Mouse (Mus musculus) kidney, postnatal 36 days (tissue): ENCODE measurements around the gene Ssh3.

Source experiments
- DNase-seq, 2 experiments: peaks; one replicate each; pipeline ENCODE4 v3.0.0; 2021 to 2022; ENCODE audit warnings: mixed read lengths in 2 of 2

Ssh3 gene

DNA sequence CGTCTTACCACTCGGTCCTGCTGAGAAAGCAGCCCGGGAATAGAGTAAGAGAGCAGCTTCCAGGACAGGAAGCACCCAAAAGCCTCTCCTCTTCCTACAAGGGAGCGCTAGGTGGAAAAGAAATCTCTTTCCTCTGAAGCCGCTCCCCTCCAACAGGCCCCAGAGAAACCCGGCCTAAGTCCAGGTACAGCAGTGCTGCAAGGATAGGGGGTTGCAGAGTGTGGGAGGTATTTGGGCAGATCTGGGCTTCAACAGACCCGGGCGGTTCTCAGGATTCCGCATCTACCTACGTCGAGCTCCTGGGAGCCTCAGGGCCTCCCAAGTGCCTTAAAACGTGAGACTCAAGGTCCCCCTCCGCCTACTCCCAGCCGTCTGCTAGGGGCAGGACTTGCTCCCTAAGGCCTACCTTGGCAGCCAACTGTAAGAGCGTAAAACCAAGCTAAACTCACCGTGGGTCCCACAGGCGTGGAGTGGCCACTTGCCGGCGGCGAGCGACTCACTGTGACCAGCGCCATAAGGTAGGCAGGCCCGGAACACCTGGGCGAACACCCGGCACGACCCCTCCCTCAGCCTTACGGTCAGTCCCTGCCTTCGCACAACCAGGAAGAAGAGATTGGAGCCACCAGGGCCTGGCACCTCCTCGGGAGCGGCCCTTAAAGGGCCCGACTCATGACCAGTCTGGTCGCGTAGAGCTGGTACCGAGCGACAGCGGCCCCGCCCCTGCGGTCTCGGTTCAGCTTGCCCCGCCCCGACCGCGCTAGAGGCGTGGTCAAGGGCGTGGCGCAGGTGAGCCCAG is at the start of gene Ssh3:
Gene Ssh3, minus strand, starts transcription at position 615 of the 796 bp plus-strand sequence.
- DNase-seq: peak; percentile 92 to 94

DNA sequence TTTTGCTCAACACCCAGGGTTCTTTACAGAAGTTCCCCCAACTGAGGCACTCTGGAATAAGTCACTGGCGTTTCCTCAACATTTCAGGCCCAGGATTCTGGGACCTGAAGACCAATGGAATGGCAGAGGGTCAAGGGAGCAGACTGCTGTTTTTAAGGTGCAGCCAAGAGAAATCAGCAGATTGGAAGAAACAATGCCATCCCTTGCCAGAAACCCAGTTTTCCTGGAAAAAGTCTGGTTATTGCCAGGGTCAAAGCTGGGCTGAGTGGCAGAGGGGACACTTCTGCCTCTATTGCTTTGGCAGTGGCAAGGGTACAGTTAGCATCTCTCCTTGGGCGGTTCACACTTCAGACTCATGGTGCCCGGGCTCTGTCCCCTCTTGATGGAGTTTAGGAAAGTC is 48.2 kb upstream of the Ssh3 start:
- DNase-seq: no peak

DNA sequence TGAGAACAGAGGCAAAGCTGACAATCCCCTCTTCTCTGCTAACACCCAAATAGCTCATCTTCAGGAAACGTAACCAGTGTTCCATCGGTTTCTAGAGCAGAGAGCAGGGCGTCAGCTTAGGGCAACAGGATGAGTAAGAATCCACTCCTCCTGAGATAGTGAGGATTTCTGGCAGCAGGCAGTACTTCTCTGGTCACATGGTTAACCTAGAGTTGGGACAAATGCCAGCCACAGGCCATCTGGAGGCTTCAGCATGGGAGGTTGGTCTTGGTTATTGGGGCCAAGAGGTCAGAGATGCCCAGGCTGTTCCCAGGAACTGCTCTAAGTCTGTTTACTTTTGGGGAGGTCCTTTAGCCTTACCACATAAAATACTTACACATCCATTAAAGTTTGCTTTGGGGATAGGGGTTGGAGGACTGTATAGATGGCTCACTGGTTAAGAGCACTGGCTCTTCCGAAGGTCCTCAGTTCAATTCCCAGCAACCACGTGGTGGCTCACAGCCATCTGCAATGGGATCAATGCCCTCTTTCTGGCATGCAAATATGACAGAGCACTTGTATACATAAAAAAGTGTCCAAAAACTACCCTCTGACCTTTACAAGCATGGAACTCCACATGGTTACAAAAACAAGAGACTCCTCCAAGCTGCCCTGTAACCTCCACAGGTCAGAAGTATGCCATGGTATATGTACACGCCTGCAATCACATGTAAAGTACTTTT is 46.4 kb upstream of the Ssh3 start:
- peak; percentile 68 to 69 for DNase-seq

DNA sequence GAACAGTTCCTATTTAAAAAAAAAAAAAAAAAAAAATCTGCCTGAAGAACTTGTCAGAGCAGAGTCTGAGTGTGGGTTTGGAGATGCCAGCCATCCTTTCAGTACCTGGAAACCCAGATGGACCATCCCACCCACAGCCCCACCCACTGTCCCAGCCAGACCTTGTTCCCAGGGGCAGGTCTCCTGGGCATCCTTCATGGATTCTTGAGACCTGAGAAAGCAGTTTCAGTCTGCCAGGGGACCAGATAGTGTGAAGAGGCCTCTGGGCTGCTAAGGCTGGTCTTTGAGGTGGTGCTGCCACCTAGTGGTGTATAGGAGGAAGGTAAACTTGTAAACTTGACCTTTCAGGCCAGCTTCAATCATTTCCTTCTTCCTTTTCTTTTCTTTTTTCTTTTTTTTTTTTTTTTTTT is 40.8 kb upstream of the Ssh3 start:
- peak; percentile 73 to 76 for DNase-seq

DNA sequence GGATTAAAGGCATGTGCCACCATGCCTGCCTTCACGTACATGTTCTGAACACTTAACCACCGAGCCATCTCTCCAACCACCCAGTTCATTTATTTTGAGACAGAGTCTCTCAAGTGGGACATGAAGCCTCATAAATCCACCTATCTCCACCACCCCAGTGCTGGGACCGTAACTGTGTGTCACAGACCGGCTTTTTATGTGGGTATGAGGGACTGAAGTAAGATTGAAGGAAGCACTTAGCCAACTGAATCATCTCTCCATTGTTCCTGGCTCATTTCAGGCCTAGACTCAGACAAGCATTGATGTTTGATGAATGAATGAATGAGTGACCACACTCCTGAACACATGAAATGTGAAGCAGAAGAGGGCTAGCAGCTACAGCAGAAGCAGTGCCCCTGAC is 40.3 kb upstream of the Ssh3 start:
- no peak for DNase-seq

DNA sequence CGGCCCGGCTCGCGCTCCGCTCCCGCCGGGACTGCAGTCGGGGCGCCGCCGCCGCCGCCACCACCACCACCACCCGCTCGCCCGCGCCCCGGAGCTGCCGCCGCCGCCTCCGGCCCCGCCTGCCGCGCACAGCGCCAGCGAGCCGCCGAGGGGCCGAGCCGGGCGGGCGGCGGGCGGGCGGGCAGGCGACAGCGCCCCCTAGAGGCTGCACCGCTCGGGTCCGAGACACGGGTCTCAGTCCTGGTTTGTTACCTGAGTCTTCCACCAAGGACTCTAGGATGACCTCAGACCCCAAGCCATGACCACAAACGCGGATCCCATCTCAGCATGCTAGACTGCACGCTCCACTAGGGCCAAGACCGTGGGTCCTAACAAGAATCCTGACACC is 37.2 kb upstream of the Ssh3 start, which contains the start of gene Grk2:
Gene Grk2, minus strand, starts transcription at position 33 of the 388 bp plus-strand sequence.
- DNase-seq: peak; percentile 77 to 93

DNA sequence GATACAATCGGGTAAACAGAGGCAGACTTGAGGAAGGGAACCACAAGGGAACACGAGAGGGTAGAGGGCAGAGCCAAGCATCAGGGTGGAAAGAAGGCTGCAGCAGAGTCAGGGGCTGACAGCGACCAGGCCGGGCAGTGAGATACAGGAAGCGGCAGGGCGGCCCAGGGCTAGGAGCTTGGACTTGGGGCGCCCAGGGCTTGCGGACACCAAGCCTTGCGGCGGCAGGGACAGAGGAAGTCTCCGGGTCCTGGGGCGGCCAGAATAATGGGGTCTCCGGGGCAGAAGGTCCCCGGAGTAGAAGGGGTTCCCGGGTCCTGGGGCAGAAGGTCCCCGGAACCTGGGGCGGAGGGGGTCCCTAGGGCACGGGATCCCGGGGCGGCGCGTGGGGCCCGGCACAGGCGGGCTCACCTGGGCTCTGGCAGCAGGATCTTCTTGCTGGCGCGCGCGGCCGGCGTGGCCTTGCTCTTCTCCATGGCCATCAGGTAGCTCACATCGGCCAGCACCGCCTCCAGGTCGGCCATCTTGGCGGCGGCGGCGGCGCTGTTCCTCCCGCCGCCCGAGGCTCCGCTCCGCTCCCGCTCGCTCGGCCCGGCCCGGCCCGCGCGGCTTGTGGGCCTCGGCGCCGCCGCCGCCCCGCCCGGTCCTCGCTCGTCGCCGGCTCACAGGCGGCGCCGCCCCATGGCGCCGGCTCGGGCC is 36.7 kb upstream of the Ssh3 start:
- peak; percentile 43 to 73 for DNase-seq

DNA sequence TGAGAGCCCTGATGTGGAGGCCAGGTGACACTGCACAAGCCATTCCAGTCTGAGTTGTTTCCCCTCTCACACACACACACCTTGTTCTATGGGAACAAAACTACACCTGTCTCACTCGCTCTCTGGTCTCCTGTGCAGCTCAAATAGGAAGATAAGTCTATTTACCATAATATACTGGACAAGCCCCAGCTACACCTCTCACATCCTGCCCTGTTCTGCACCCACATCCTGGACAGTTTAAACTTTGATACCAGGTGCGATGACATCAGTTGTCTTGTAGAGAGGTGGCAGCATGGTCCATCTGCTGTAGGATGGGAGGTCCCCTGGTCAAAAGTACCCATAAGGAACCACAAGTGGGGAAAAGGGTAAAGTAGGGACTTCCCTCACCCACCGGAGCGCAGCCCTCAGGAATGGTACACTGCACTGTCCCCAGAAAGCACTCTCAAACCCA is 35.9 kb upstream of the Ssh3 start:
- DNase-seq: no peak

DNA sequence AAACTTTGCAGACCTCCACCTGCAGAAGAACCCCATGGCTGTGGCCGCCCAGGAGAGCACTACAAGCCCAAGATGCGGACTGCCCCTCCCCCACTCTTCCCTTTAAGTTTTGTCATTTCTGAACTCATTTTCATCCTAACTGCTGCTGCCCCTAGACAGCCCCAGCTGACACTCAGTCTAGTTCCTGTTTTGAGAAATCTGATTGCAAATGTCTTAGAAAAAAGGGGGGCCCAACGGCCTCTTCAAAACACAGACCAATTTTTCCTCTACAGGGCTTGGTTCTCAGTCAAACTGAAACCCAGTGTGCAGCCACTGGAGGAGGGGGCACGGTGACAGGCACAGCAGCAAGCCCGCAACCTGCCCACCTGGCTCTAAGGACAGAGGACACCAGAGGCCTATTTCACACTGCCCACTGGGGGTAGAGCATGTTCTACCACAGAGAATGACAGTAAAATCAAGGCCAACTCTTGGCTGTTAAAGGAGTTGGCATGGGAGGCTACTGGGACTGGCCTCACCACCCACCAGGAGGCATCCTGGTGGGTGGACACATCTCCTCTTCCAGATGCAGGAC is 35.4 kb upstream of the Ssh3 start:
- peak; percentile 14 to 50 for DNase-seq

DNA sequence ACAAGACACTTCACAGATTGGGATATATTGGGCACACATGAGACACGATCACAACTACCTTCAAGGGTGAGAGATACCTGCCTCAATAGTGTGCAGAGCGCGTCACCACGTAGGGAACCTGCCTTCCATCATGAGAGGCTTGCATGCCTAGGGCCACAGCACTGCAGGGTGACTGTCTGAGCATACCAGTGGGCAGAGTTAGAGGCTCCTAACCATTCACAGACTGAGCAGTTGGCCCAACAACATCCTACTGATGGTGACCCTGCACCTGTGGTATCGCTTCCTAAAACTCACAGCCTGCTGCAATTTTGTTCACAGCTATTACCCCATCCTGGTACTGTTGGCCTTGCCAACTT is 34.6 kb upstream of the Ssh3 start:
- no peak for DNase-seq

DNA sequence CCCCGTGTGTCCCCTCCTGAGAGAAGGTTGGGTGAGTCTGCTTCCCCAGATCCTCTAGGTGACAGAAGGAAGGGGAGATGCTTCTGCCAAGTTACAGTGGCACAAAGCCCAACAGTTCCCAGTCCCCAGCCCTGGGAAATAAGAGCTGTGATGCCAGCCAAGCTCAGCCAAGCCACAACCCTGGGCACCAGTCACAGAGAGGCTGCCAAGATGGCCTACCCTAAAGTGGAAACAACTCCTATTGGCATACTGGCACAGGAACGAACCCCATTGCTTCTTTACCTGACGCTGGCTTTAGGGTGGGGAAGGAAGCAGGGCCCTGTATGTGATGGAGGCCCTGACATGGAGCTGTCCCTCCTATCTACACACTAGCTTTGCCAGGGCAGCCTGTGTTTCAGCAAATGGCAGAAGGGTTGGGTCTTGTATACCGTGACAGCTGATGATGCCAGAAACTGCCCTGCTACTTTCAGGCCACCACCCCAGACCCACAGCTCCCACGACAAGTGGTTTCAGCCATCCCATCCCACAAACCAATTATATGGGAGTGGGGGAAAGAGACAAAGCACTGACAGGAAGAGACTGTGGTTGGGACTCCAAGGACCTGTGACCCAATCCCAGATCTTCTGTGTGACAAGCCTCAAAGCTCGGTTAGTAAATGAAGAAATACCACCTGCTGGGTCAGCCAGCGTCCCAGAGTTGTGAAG is 34.1 kb upstream of the Ssh3 start:
- no peak for DNase-seq

DNA sequence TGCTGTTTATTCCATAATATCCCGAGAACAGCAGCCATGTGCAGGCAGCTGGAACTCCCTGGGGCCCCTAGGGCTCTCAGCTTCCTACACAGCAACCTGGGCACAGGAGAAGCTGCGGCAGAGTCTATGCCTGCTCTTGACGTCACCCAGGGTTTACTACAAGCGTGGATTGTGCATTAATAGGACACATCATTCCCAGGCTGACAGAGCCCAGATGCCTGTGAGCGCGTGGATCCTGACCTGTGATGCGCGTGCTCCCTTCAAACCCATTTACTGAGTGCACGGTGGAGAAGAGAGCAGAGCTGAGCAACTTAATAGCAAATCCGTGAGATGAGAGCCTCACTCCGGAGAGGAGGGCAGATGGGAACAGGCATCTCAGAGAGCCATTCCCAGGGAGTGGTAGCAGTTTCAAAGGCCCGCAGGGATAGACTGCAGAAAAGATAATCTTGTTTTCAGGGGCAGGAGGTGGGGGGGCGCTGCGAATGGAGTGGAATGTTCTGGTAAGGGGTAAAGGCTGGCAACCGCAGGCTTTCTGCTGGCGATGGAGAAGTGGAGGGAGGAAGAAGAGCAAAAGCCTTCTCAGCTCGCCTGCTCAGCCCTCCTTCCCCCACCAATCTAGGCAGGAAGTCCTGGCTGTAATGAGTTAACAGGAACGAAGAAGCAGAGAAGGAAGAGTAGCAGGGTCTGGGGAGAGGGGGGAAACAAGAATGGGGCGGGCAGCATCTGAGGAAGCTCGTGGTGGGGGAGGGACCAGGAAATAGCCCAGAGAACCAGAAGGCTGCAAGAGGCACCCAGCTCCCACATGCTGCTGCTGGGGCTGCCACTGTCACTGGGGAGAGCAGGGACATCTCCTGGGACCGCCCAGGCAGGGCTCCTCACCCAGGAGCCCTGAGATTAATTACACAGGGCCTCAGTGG is 33.0 kb upstream of the Ssh3 start:
- peak; percentile 65 to 68 for DNase-seq

DNA sequence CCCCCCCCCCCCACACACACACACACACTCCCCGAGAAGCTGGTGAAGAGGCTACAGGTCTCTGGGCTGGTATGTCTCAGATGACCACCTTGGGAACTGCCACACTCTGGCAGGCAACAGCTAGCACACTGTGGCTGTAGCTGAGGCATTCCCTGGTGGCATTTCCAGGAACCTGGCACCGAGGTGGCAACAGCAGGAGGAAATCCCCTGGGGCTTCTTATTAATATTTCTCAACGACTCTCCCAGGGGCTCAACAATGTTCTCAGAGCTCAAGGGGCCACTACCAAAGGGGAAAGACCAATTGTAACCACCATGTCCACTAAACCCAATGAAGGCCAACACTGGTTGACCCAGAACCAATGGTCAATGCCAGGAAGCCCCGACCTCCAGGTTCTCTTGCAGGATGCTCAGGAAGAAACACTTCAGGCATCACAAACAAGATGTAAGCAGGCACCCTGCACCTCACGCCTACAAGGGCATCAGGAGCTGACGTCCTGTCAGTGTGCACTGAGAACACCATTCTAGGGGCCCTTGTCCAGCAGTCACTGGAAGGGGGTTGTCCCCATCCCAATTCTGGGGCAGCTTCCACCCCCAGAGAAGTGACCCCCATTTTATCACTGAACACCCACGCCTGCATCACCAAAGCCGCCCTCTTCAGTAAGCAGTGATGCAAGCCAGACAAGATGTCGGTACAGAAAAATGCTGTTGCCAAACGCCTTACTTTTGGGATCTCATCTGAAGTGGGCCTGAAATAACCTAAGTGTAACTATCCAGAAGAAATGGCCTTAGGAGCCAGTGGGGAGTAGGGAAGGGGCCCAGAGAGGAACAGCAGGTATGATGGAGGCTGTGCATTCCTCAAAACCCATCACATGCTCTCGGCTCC is 32.1 kb upstream of the Ssh3 start:
- no peak for DNase-seq

DNA sequence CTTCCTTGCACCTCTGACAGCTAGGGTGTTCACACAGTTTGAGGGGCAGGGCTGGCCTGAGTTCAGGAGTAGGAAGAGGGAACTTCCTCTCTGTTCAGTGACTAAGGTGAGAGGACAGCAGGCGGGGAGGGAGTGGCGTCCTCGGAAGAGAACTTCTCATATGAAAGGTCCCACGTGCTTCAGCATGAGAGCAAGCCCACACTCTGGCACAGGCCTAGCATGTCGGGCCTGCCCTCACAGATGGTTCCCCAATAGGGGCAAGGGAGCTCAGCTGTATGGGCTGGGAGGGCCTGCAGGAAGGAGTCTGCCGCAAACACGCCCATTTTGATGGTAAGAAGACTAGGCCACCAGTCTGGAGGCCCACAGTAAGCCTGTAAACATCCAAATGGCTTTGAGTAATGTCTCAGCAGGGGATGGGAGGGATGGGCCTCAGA is 31.3 kb upstream of the Ssh3 start:
- DNase-seq: peak; percentile 42 to 45

DNA sequence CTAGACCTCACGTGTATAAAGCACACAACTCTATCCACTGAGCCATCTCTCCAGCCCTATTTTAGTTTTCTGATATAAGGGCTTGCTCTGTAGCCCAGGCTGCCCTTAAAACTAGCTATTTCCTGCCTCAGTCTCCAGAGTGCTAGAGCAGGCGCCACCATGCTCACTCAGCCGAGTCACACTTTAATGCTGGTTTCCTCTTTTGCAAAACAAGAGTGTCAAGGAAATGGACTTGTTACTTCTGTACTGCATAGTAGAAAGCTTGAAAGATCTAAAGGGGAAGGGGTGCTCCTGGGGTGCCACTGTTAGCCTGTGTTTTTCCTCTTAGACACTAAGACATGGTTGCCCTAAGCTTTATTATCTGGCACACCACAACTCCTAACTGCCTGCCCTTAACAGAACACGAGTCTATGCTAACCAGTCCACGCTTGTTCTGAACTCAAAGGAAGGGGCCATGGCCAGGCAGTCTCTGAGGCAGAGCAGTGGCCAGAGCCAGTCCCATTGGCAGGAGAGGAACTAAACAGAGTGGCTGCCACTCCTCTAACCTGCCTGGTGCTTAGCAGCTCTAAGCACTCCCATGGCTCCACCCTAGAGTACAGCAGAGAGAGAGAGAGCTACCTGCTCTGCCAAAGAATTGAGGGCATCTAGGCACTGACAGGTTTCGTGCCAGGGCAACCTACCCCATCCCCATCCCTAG is 30.7 kb upstream of the Ssh3 start:
- DNase-seq: peak in 1 of 2 experiments; percentile 17

DNA sequence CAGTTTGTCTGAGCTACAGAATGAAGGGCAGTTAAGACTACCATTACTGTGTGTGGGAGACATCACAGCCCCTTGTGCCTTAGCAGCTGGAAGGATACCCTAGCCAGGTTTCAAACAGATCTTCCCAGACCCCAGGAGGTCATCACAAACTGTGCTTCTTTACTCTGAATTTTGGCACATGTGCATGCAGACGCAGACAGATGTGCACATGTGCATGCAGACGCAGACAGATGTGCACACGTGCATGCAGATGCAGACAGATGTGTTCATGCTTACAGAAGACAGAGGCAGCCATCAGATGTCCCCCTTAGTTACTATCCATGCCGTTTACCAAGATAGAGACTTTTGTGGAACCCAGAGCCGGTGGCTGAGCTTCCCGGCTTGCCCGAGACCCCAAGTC is 30.1 kb upstream of the Ssh3 start:
- no peak for DNase-seq

DNA sequence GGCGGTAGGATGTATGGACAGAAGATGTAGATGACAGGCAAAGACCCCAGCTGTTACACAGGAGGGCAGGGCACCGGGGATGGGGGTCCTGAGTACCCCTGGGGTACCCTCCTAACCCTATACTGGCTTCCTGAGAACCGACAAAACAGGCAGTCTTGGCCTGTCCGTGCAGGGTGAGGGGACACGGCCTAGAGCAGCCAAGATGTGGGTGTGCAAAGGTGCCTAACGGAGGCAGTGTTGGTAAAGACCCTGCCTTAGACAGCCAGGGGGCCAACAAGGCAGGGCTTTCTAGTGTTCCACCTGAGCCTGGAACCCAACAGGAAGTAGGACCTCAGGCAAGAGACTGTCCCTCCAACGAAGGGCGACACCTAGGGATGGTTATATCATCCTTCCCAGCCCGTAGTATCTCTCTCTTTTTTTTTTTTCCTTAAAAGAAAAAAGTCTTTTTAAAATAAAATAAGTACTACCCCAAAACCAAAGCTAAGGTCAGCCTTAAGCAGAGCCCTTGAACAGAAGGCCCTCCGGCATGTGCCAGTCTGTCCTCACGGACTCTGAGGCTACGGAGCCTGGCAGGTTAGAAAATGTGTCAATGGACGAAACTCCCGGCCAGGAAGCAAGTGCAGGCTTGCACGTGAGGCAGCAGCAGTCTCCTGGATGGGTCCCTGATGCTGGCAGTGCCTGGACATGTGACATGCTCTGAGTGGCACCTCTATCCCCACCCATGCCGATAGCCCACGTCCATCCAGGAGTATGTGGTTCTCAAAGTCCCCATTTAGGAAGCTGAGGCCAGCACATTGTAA is 29.5 kb upstream of the Ssh3 start:
- no peak for DNase-seq

DNA sequence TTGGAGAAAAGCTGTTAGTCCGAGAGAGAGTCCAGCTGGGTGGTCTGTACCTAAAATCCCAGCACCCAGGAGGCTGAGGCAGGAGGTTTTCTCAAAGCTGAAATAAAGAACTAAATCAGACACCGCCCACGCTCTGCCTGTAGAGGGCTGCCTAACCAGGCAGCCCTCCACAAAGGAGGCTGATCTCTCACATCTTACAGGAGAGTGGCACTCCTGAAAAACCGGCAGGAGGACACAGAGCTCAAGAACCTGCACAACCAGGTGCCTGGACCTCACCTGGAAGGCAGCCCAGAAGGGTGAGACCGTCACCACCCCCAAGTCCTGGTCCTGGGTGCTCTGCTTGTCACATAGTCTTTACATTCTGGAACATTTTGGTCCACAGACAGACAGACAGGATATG is 28.9 kb upstream of the Ssh3 start:
- no peak for DNase-seq

DNA sequence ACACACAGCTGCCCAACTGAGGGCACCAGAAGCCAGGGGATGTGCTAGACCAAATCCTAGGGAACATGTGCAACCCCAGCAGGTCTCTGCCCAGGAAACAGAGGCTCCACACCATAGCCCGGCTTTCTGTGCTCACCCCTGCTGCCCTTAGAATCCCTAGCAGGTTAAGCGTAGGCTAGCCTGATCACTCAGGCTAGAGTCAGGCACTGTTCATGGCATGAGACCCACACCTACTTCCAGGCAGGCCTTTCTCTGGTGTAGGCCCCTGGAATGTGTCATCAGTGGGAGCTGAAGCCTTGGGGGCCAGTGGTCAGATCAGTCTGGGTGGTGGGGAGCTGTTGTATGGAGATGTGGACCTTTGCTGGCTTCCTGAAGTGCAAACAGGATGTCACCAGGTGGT is 27.6 kb upstream of the Ssh3 start:
- no peak for DNase-seq
